Mouse (Mus musculus) erythroblast, embryonic 14.5 days (primary cell): Measurements from ENCODE around the gene Wwox.

Experiments
- GATA1 ChIP-seq: IDR thresholded peaks from 2 replicates; pipeline ENCODE4 v1.6.1; 2012; ENCODE audit warnings: low read length, inconsistent platforms, mixed read lengths
- TAL1 ChIP-seq: IDR thresholded peaks from 3 replicates; pipeline ENCODE4 v1.6.1; 2012; ENCODE audit warnings: low read length, inconsistent platforms, mixed read lengths

GRCm38 (mm10) chr8:115333972-115334371 is 894.5 kb downstream of the Wwox start:
- no peak for TF ChIP-seq TAL1
- TF ChIP-seq GATA1 = no peak
